Mouse (Mus musculus): ENCODE data around the gene Nvl.

- TF ChIP-seq CTCF (IDR thresholded peaks at IDR 0.05; ENCODE audit: extremely low read depth, insufficient read depth, insufficient read length, insufficient replicate concordance) (no peak), POLR2A (IDR thresholded peaks at IDR 0.05; ENCODE audit: low read depth, low read length) (no peak)
Observed at GRCm38 (mm10) chr1:181050937-181051336, 93.1 kb downstream of the Nvl start, which contains the start of gene 9130409I23Rik.

All from spleen, adult 2 months (tissue).